Mouse (Mus musculus) thymus, postnatal 36 days (tissue): ENCODE results near the gene Vmn1r227.

Experiments
- DNase-seq, 2 experiments: peaks; one replicate each; pipeline ENCODE4 v3.0.0; 2022; ENCODE audit warnings: mixed read lengths in 2 of 2

The Vmn1r227 gene

GRCm38 (mm10) chr17:20729543-20729942 lies at the start of gene Vmn1r227:
Gene Vmn1r227 (plus strand): TSS chr17:20729843.
- DNase-seq: no peak

GRCm38 (mm10) chr17:20682543-20682942 lies 47.1 kb upstream of the Vmn1r227 start, which contains the start of gene Vmn1r226:
Gene Vmn1r226 (plus strand): TSS chr17:20682843.
- no peak for DNase-seq

GRCm38 (mm10) chr17:20786057-20786456 lies 56.4 kb downstream of the Vmn1r227 start, which contains the start of gene Vmn1r228:
Gene Vmn1r228 (minus strand): TSS chr17:20786157.
- no peak for DNase-seq
